Mouse (Mus musculus) limb, embryonic 11.5 days (tissue): Measurements from ENCODE around the gene Vps13c. TPM values are rescaled to one million over a fixed set of nuclear protein-coding genes. Genes with fewer than 3 reads are reported as not detected.

Experiments
- ATAC-seq: fragments of 200-750 bp; cut with Nextera tagmentation; 2 replicates; pipeline ENCODE4 v1.8.0; 2017; ENCODE audit warnings: low read depth; ENCODE audit not compliant: insufficient number of reproducible peaks, low FRiP score, low TSS enrichment
- DNase-seq: peaks from one replicate; pipeline ENCODE4 v3.0.0-alpha.2; 2015; ENCODE audit warnings: low spot score
- H3K27ac ChIP-seq: fragments of 300-500 bp; sonication (generic); replicated peaks from 2 replicates; pipeline ENCODE4 v1.5.1; 2014; ENCODE audit warnings: low read depth, mild to moderate bottlenecking, low read length
- H3K27me3 ChIP-seq: fragments of 300-500 bp; sonication (generic); 2 replicates; pipeline ENCODE4 v1.6.1; 2014; ENCODE audit warnings: mild to moderate bottlenecking, low read length, mixed read lengths; ENCODE audit not compliant: control insufficient read depth, insufficient read depth
- H3K36me3 ChIP-seq: fragments of 300-500 bp; sonication (generic); 2 replicates; pipeline ENCODE4 v1.6.1; 2014; ENCODE audit warnings: mild to moderate bottlenecking, low read length, moderate library complexity, mixed read lengths; ENCODE audit not compliant: control insufficient read depth, insufficient read depth
- H3K4me1 ChIP-seq: fragments of 300-500 bp; sonication (generic); 2 replicates; pipeline ENCODE4 v1.6.1; 2014; ENCODE audit warnings: low read length, mixed read lengths; ENCODE audit not compliant: control insufficient read depth, insufficient read depth
- H3K4me2 ChIP-seq: fragments of 300-500 bp; sonication (generic); 2 replicates; pipeline ENCODE4 v1.6.1; 2014; ENCODE audit warnings: low read depth, mild to moderate bottlenecking, moderate library complexity; ENCODE audit not compliant: severe bottlenecking
- H3K4me3 ChIP-seq: fragments of 300-500 bp; sonication (generic); 2 replicates; pipeline ENCODE4 v1.5.1; 2014; ENCODE audit warnings: low read depth, low read length
- H3K9ac ChIP-seq: fragments of 300-500 bp; sonication (generic); 2 replicates; pipeline ENCODE4 v1.6.1; 2014; ENCODE audit warnings: mild to moderate bottlenecking, low read length
- H3K9me3 ChIP-seq: fragments of 300-500 bp; sonication (generic); 2 replicates; pipeline ENCODE4 v1.6.1; 2016; ENCODE audit warnings: low read length; ENCODE audit not compliant: control insufficient read depth
- whole genome bisulfite sequencing: fragments of 180-500 bp; shearing (Covaris S2); extraction: QIAGEN DNeasy Blood & Tissue Kit; methylation state at CpG from one replicate; pipeline ENCODE4 v1.1.7; 2014; 5-methylcytosine and 5-hydroxymethylcytosine counted together
- polyA plus RNA-seq: library from polyadenylated mRNA; unstranded; fragments of >200 nt; fragmentation: Nextera tagmentation; extraction: Ambion mirVana; gene quantifications from 2 replicates; pipeline ENCODE4 v1.2.1, GENCODE M21; 2014

The Vps13c gene
- polyA plus RNA-seq, 1 experiment from 2014 or later, result 4.6 TPM

DNA sequence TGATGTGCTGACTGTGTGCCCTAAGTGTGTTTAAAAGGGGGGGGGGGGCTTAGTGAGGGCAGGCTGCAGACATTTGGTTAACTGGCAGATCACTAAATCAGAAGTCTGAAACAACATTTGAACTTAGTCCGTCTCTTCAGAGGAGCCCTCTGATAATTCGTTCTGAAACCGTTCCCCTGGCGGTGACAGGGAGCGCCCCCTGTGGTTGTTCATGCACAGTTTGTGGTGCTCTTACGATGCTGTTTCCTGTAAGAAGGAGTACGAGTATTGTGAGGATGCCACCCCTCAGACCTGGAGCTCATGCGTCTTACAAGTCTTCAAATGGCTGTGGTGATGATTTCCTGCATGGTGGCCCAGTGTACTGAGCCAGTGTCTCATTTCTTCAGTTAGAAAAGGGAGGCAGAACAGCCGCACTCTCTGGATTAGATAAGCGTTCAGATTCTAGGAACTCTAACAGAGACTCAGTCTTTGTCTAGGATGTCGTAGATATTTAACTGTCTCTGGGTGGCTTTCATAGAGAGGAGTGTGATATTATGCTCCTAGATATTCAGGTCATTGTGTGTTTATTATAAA is 38.1 kb downstream of the Vps13c start:
- 87% methylated on average over 11 of the region's 11 CpGs for WGBS
- Histone ChIP-seq H3K9me3 (no peaks in the 10 kb centered on the region), H3K4me1 (no peaks in the 10 kb centered on the region), H3K36me3 (peaks cover 2% of the 10 kb centered on the region; the same call in 1 of the 2 replicates), H3K27me3 (no peaks in the 10 kb centered on the region), H3K9ac (no peak overlapping the region), H3K4me3 (no peak overlapping the region), H3K4me2 (no peak overlapping the region), H3K27ac (no peak overlapping the region)
- ATAC-seq (no peak), DNase-seq (no peak)

DNA sequence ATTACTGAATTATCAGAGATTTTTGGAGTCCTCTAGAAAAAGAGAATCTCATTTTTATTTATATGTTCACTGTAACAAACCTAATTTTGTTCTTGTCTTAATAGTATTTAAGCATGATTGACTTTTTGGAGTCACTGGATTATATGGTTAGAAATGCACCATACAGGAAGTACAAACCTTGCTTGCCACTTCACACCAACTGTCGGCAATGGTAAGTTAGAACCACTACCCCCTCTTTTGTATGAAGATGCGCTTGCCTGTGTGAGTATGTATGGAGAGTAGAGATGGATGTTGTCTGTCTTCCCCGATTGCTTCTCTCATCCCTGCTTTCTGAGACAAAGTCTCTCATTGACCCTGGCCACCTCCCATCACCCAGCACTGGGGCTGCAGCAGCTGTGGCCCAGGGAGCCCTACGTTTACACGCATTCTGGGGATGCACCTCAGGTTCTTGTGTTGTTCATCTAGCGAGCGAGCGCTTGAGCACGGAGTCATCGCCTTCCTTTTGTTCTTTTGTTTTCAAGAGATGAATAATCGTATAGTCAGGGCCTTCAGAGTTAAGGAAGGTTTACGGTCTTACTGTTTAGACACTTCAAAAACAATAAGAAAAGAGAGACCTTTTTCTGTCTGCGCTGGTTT is 43.3 kb downstream of the Vps13c start:
- DNase-seq (no peak), ATAC-seq (no peak)
- H3K9ac ChIP-seq, result no peak overlapping the region
- H3K27me3 ChIP-seq, result no peaks in the 10 kb centered on the region
- no peaks in the 10 kb centered on the region for H3K9me3 ChIP-seq
- peaks cover 2% of the 10 kb centered on the region; the same call in 1 of the 2 replicates for H3K36me3 ChIP-seq
- H3K4me2 ChIP-seq, result no peak overlapping the region
- WGBS, result 93% methylated on average over 13 of the region's 13 CpGs
- no peaks in the 10 kb centered on the region for H3K4me1 ChIP-seq
- H3K4me3 ChIP-seq, result no peak overlapping the region
- no peak overlapping the region for H3K27ac ChIP-seq

GRCm38 (mm10) chr9:67884095-67884494 is 43.9 kb downstream of the Vps13c start:
- ATAC-seq (no peak), DNase-seq (no peak)
- 90% methylated on average over 3 of the region's 3 CpGs for WGBS
- Histone ChIP-seq H3K4me1 (no peaks in the 10 kb centered on the region), H3K27me3 (no peaks in the 10 kb centered on the region), H3K36me3 (peaks cover 2% of the 10 kb centered on the region; the same call in 1 of the 2 replicates), H3K9me3 (no peaks in the 10 kb centered on the region), H3K27ac (no peak overlapping the region), H3K4me2 (no peak overlapping the region), H3K4me3 (no peak overlapping the region), H3K9ac (no peak overlapping the region)

- no peaks in the 10 kb centered on the region for H3K9me3 ChIP-seq
- no peak overlapping the region for H3K9ac ChIP-seq
- ATAC-seq, result no peak
- H3K4me3 ChIP-seq, result no peak overlapping the region
- H3K4me1 ChIP-seq, result no peaks in the 10 kb centered on the region
- H3K27ac ChIP-seq, result no peak overlapping the region
- 90% methylated on average over 4 of the region's 4 CpGs for WGBS
- H3K4me2 ChIP-seq, result no peak overlapping the region
- no peak for DNase-seq
- 0 out of 2 replicates have a peak, but pooled peaks cover 2% of the 10 kb centered on the region for H3K36me3 ChIP-seq
- H3K27me3 ChIP-seq, result no peaks in the 10 kb centered on the region
These were observed 47.0 kb downstream of the Vps13c start for GRCm38 (mm10) chr9:67886981-67887720.

- WGBS, result 89% methylated on average over 1 of the region's 1 CpGs
- Histone ChIP-seq H3K9me3 (no peaks in the 10 kb centered on the region), H3K4me1 (no peaks in the 10 kb centered on the region), H3K4me2 (no peak overlapping the region), H3K4me3 (no peak overlapping the region), H3K27ac (no peak overlapping the region), H3K36me3 (peaks cover 2% of the 10 kb centered on the region; the same call in 1 of the 2 replicates), H3K9ac (no peak overlapping the region), H3K27me3 (no peaks in the 10 kb centered on the region)
- ATAC-seq (no peak), DNase-seq (no peak)
These were observed 53.3 kb downstream of the Vps13c start for GRCm38 (mm10) chr9:67893474-67893873.

GRCm38 (mm10) chr9:67896646-67897295 is 56.6 kb downstream of the Vps13c start:
- H3K36me3 ChIP-seq, result peaks cover 2% of the 10 kb centered on the region; the same call in 1 of the 2 replicates
- H3K9me3 ChIP-seq, result no peaks in the 10 kb centered on the region
- 86% methylated on average over 12 of the region's 12 CpGs for WGBS
- H3K4me2 ChIP-seq, result no peak overlapping the region
- H3K4me3 ChIP-seq, result no peak overlapping the region
- no peaks in the 10 kb centered on the region for H3K4me1 ChIP-seq
- H3K27me3 ChIP-seq, result no peaks in the 10 kb centered on the region
- DNase-seq, result no peak
- H3K27ac ChIP-seq, result no peak overlapping the region
- ATAC-seq, result no peak
- no peak overlapping the region for H3K9ac ChIP-seq

DNA sequence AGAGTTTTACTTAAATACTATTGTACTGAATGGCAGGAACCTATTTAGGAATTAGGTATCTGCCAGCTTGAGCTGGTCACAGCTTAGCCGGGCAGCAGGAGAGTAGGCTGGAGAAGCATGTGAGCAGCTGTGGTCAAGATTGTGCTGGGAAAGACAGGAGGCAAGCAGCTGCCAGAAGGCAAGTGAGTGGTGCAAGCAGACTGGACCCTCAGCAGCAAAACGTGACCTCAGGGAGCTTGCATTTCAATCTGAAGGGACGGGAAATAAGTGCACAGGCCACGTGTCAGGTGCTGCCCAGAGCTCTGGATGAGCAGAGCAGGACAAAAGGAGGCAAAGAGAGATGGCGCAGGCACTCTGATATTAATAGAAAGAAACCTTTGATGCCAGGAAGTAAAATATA is 60.2 kb downstream of the Vps13c start:
- no peaks in the 10 kb centered on the region for H3K4me1 ChIP-seq
- ATAC-seq, result no peak

GRCm38 (mm10) chr9:67904355-67904754 is 64.2 kb downstream of the Vps13c start:
- Histone ChIP-seq H3K9ac (no peak overlapping the region), H3K4me1 (no peaks in the 10 kb centered on the region), H3K36me3 (no peaks in the 10 kb centered on the region; the same call in 1 of the 2 replicates), H3K4me3 (no peak overlapping the region), H3K4me2 (no peak overlapping the region), H3K27ac (no peak overlapping the region), H3K27me3 (no peaks in the 10 kb centered on the region), H3K9me3 (no peaks in the 10 kb centered on the region)
- ATAC-seq (no peak), DNase-seq (no peak)
- WGBS, result 85% methylated on average over 6 of the region's 6 CpGs

More for the DNA sequence above, 60.2 kb downstream of the Vps13c start:
- H3K9me3 ChIP-seq, result no peaks in the 10 kb centered on the region
- no peaks in the 10 kb centered on the region for H3K27me3 ChIP-seq
- H3K4me3 ChIP-seq, result no peak overlapping the region
- no peak for DNase-seq
- WGBS, result 81% methylated on average over 5 of the region's 5 CpGs
- no peak overlapping the region for H3K4me2 ChIP-seq
- H3K27ac ChIP-seq, result no peak overlapping the region
- peaks cover 2% of the 10 kb centered on the region; the same call in 1 of the 2 replicates for H3K36me3 ChIP-seq
- H3K9ac ChIP-seq, result no peak overlapping the region
